ENCODE assay signal across 16 mouse cellular contexts in genomic region chr10:82768901-82769300, GRCm38 (mm10). TPM values are rescaled to one million over a fixed set of nuclear protein-coding genes. Genes with fewer than 3 reads are reported as not detected.
DNase-seq lines count a peak whose midpoint lies in the region; ATAC-seq lines count a peak whose summit lies in the region.
"Had no signal": no experiment of that assay in that cellular context is flagged by ENCODE, and none has a peak within 500 bp of the region (broad histone marks: within the 10 kb centered on the region; RNA-seq: fewer than 3 reads in every experiment).

No protein-coding gene starts in this region.

- no peak for DNase-seq in neural tube, embryonic 11.5 days (ENCODE audit: low spot score)
- peak; percentile 23 for DNase-seq in embryonic facial prominence, embryonic 10.5 days (ENCODE audit: low spot score)
- DNase-seq in layer of hippocampus, adult 9-11 months: no peak
- DNase-seq in gastrocnemius, postnatal 10 days: no peak
- DNase-seq: cerebellum, postnatal 36 days; heart, adult 18-20 months; lung, postnatal 36 days had no signal

- H3K36me3 ChIP-seq in intestine, embryonic 15.5 days: no peaks in the 10 kb centered on the region
- H3K36me3 ChIP-seq in intestine, embryonic 16.5 days (ENCODE audit: control insufficient read depth, insufficient read depth, low read length): no peaks in the 10 kb centered on the region
- no peaks in the 10 kb centered on the region for H3K36me3 ChIP-seq in neural tube, embryonic 11.5 days (ENCODE audit: control insufficient read depth, insufficient read depth, low read length)
- H3K36me3 ChIP-seq in neural tube, embryonic 15.5 days: no peaks in the 10 kb centered on the region
- H3K36me3 ChIP-seq in embryonic facial prominence, embryonic 10.5 days (replicated peaks): no peaks in the 10 kb centered on the region
- H3K36me3 ChIP-seq: limb, embryonic 12.5 days; liver, embryonic 15.5 days; midbrain, embryonic 13.5 days had no signal

- H3K4me3 ChIP-seq in intestine, embryonic 15.5 days (replicated peaks): no peak overlapping the region
- H3K4me3 ChIP-seq in intestine, embryonic 16.5 days (ENCODE audit: low read length): no peak overlapping the region
- no peak overlapping the region for H3K4me3 ChIP-seq in neural tube, embryonic 11.5 days (ENCODE audit: low read depth, low read length)
- H3K4me3 ChIP-seq in neural tube, embryonic 15.5 days (replicated peaks): no peak overlapping the region
- no peak overlapping the region for H3K4me3 ChIP-seq in embryonic facial prominence, embryonic 10.5 days
- H3K4me3 ChIP-seq: forebrain, embryonic 13.5 days; left cerebral cortex, adult 2 months; limb, embryonic 12.5 days; liver, embryonic 15.5 days; midbrain, embryonic 13.5 days had no signal

- H3K4me1 ChIP-seq in intestine, embryonic 15.5 days (replicated peaks): 0 out of 2 replicates have a peak, but pooled peaks cover 4% of the 10 kb centered on the region
- peaks cover 5% of the 10 kb centered on the region; the same call in 1 of the 2 replicates for H3K4me1 ChIP-seq in intestine, embryonic 16.5 days (ENCODE audit: control insufficient read depth, insufficient read depth, low read length)
- H3K4me1 ChIP-seq in neural tube, embryonic 11.5 days (ENCODE audit: control insufficient read depth, insufficient read depth, low read length): no peaks in the 10 kb centered on the region
- peaks cover 6% of the 10 kb centered on the region; the same call in 1 of the 2 replicates for H3K4me1 ChIP-seq in neural tube, embryonic 15.5 days
- peaks cover 12% of the 10 kb centered on the region for H3K4me1 ChIP-seq in embryonic facial prominence, embryonic 10.5 days
- H3K4me1 ChIP-seq: midbrain, embryonic 13.5 days had no signal

- H3K9ac ChIP-seq in intestine, embryonic 15.5 days: no peak overlapping the region
- H3K9ac ChIP-seq in intestine, embryonic 16.5 days (ENCODE audit: low read depth, low read length): no peak overlapping the region
- H3K9ac ChIP-seq in neural tube, embryonic 11.5 days (ENCODE audit: low read length): no peak overlapping the region
- no peak overlapping the region for H3K9ac ChIP-seq in neural tube, embryonic 15.5 days (replicated peaks)
- H3K9ac ChIP-seq: forebrain, embryonic 13.5 days; limb, embryonic 12.5 days; liver, embryonic 15.5 days; midbrain, embryonic 13.5 days had no signal

- ATAC-seq in intestine, embryonic 15.5 days: 0 out of 2 replicates have a peak, but pooled peaks have one; percentile 13
- ATAC-seq in intestine, embryonic 16.5 days: no peak
- 0 out of 2 replicates have a peak, but pooled peaks have one; percentile 42 for ATAC-seq in neural tube, embryonic 11.5 days (ENCODE audit: insufficient read depth, low FRiP score, low TSS enrichment)
- no peak for ATAC-seq in neural tube, embryonic 15.5 days (ENCODE audit: low FRiP score)
- ATAC-seq: CD4-positive, CD25-positive, alpha-beta regulatory T cell, adult 4 months; forebrain, embryonic 13.5 days; midbrain, embryonic 13.5 days had no signal

- 30% methylated on average over 9 of the region's 9 CpGs for WGBS in intestine, embryonic 15.5 days
- 23% methylated on average over 9 of the region's 9 CpGs for WGBS in intestine, embryonic 16.5 days
- WGBS in neural tube, embryonic 11.5 days: 19% methylated on average over 9 of the region's 9 CpGs
- 23% methylated on average over 9 of the region's 9 CpGs for WGBS in neural tube, embryonic 15.5 days
- 20% methylated on average over 9 of the region's 9 CpGs for WGBS in embryonic facial prominence, embryonic 10.5 days

- no peak overlapping the region for H3K27ac ChIP-seq in intestine, embryonic 15.5 days
- H3K27ac ChIP-seq in intestine, embryonic 16.5 days (ENCODE audit: low read length): no peak overlapping the region
- no peak overlapping the region for H3K27ac ChIP-seq in neural tube, embryonic 11.5 days (ENCODE audit: low read depth, low read length)
- no peak overlapping the region for H3K27ac ChIP-seq in neural tube, embryonic 15.5 days (replicated peaks)
- no peak overlapping the region for H3K27ac ChIP-seq in embryonic facial prominence, embryonic 10.5 days (replicated peaks)
- H3K27ac ChIP-seq: forebrain, embryonic 13.5 days; left cerebral cortex, adult 2 months; limb, embryonic 12.5 days; liver, embryonic 15.5 days; midbrain, embryonic 13.5 days had no signal

- no peaks in the 10 kb centered on the region for H3K27me3 ChIP-seq in intestine, embryonic 15.5 days (replicated peaks)
- H3K27me3 ChIP-seq in intestine, embryonic 16.5 days (replicated peaks; ENCODE audit: control insufficient read depth, insufficient read depth, low read length): no peaks in the 10 kb centered on the region
- H3K27me3 ChIP-seq in neural tube, embryonic 11.5 days (ENCODE audit: control insufficient read depth, insufficient read depth, low read length): no peaks in the 10 kb centered on the region
- H3K27me3 ChIP-seq in neural tube, embryonic 15.5 days (replicated peaks): no peaks in the 10 kb centered on the region
- H3K27me3 ChIP-seq in embryonic facial prominence, embryonic 10.5 days (replicated peaks; ENCODE audit: low read depth, poor library complexity, severe bottlenecking): no peaks in the 10 kb centered on the region
- H3K27me3 ChIP-seq: forebrain, embryonic 13.5 days; limb, embryonic 12.5 days; liver, embryonic 15.5 days; midbrain, embryonic 13.5 days had no signal

- no peaks in the 10 kb centered on the region for H3K9me3 ChIP-seq in intestine, embryonic 15.5 days
- H3K9me3 ChIP-seq in intestine, embryonic 16.5 days (ENCODE audit: control insufficient read depth, low read length): no peaks in the 10 kb centered on the region
- H3K9me3 ChIP-seq in neural tube, embryonic 11.5 days (ENCODE audit: control insufficient read depth, low read length): no peaks in the 10 kb centered on the region
- H3K9me3 ChIP-seq in neural tube, embryonic 15.5 days (replicated peaks): no peaks in the 10 kb centered on the region
- no peaks in the 10 kb centered on the region for H3K9me3 ChIP-seq in embryonic facial prominence, embryonic 10.5 days
- H3K9me3 ChIP-seq: forebrain, embryonic 13.5 days; limb, embryonic 12.5 days; liver, embryonic 15.5 days; midbrain, embryonic 13.5 days had no signal

- no peak overlapping the region for H3K4me2 ChIP-seq in intestine, embryonic 15.5 days (replicated peaks)
- no peak overlapping the region for H3K4me2 ChIP-seq in intestine, embryonic 16.5 days (ENCODE audit: low read depth, low read length)
- no peak overlapping the region for H3K4me2 ChIP-seq in neural tube, embryonic 11.5 days (ENCODE audit: low read depth)
- no peak overlapping the region for H3K4me2 ChIP-seq in neural tube, embryonic 15.5 days
- H3K4me2 ChIP-seq: forebrain, embryonic 13.5 days; limb, embryonic 12.5 days; liver, embryonic 15.5 days; midbrain, embryonic 13.5 days had no signal

RNA-seq across cellular contexts. Expression of gene Nfyb, which starts 5.0 kb away (rescaled TPM):
- polyA plus RNA-seq in intestine, embryonic 15.5 days (2015; fragmentation: Nextera tagmentation; extraction: Ambion mirVana): 37.9 and 42.7 TPM in 2 replicates
- polyA plus RNA-seq in intestine, embryonic 16.5 days (2015; fragmentation: Nextera tagmentation; extraction: Ambion mirVana): 31.4 and 34.7 TPM in 2 replicates
- polyA plus RNA-seq in neural tube, embryonic 11.5 days (2014; fragmentation: Nextera tagmentation; extraction: Ambion mirVana): 73.9 and 74.9 TPM in 2 replicates
- 35.9 and 38.5 TPM in 2 replicates for polyA plus RNA-seq in neural tube, embryonic 15.5 days (2015; fragmentation: Nextera tagmentation; extraction: Ambion mirVana)
- polyA plus RNA-seq in embryonic facial prominence, embryonic 10.5 days (2016; fragmentation: Nextera tagmentation; extraction: Ambion mirVana): 54.6 and 56.3 TPM in 2 replicates
- 10 to 100 TPM; 38.9 to 40.5 TPM for total RNA-seq in gastrocnemius, postnatal 10 days (2021)

Comparison
In these comparisons a context has a peak if more than half of its experiments do, and no peak if none do; other contexts are left out.
1. ATAC-seq: peak in intestine, embryonic 15.5 days (single experiment) and neural tube, embryonic 11.5 days (single experiment); none in intestine, embryonic 16.5 days (single experiment) and neural tube, embryonic 15.5 days (single experiment).